Mouse (Mus musculus) adrenal gland, postnatal 25 days (tissue): Measurements from ENCODE around the gene Gm8693. TPM values are rescaled to one million over a fixed set of nuclear protein-coding genes. Genes with fewer than 3 reads are reported as not detected.
"Not testable (repeated sequence)": the region's sequence is repeated elsewhere in the genome, so short reads cannot be mapped to it uniquely, and the experiment has no call there.

Source experiments
- DNase-seq: peaks from one replicate; pipeline ENCODE4 v3.0.0; 2021; ENCODE audit warnings: mixed read lengths
- long read RNA-seq: library from polyadenylated mRNA; stranded (forward); transcript quantifications from one replicate; pipeline ENCODE4 v2.0.0, GENCODE M21; 2021
- total RNA-seq: library from RNA; stranded (reverse); gene quantifications from 2 replicates; pipeline ENCODE4 v1.2.3, GENCODE M21; 2021

The Gm8693 gene
- not detected in 2 replicates for total RNA-seq
- long read RNA-seq = 0 reads

DNA sequence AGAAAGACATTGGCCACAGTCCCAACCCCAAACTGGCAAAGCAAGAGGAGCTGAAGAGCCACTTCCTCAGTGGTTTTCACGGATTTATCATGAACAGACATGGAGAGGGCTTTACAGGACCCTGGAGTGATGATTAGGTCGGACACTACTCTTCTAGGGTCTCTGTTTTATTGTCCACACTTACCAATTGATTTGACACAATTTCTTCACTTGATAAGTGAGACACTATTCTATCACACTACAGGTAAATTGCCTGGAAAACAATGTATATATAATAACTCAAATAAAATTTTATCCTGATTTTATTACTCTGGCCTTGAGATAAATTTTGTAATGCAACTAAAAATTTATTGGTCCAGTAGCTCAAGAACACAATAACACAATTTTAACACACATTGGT is at the start of gene Gm8693:
TSS of gene Gm8693 (minus strand) at position 101 of the 400 bp plus-strand sequence.
- DNase-seq = not testable (repeated sequence)

DNA sequence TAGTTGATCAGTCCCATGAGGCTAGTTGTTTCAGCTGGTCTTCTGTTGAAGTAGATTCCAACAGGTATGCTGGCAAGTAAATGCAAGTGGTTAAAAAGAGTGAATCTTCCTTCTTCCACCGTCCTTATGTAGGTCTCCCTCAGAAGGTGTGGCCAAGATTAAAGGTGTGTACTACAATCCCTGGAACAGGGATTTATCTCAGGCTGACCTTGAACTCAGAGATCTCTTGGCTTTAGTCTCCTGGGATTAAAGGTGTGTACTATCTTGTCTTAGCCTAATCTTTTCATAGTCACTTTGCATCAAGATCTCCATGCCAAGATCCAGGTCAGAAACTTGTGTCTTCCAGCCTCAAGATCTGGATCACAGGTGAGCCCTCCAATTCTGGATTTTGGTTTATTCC is 27.5 kb upstream of the Gm8693 start, which contains the start of gene Gm4567:
TSS of gene Gm4567 (minus strand) at position 101 of the 400 bp plus-strand sequence.
- not testable (repeated sequence) for DNase-seq

DNA sequence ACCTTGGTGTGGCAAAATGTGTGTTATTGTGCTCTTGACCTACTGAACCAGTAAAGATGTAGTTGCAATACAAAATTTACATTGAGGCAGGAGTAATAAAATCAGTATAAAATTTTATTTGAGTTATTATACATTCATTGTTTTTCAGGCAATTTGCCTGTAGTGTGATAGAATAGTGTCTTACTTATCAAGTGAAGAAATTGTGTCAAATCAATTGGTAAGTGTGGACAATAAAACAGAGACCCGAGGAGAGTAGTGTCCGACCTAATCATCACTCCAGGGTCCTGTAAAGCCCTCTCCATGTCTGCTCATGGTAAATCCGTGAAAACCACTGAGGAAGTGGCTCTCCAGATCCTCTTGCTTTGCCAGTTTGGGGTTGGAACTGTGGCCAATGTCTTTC is 34.4 kb downstream of the Gm8693 start, which contains the start of gene Vmn1r155:
TSS of gene Vmn1r155 (plus strand) at position 301 of the 400 bp plus-strand sequence.
- not testable (repeated sequence) for DNase-seq

Other genes with a start within 250 kb of the Gm8693 start
- not detected in 2 replicates for gene Gm10665, start 228.2 kb downstream of the Gm8693 start, total RNA-seq
- gene Vmn1r151, start 192.6 kb downstream of the Gm8693 start, total RNA-seq = not detected in 2 replicates
- not detected in 2 replicates for gene Vmn1r152, start 169.3 kb downstream of the Gm8693 start, total RNA-seq
- not detected in 2 replicates for gene Gm8677, start 157.4 kb downstream of the Gm8693 start, total RNA-seq
- not detected in 2 replicates for gene Gm4201, start 127.0 kb downstream of the Gm8693 start, total RNA-seq
- not detected in 2 replicates for gene Gm4565, start 104.2 kb downstream of the Gm8693 start, total RNA-seq
- gene Vmn1r155, start 34.3 kb downstream of the Gm8693 start, total RNA-seq = not detected in 2 replicates
- gene Gm4567, start 27.4 kb upstream of the Gm8693 start, total RNA-seq = not detected in 2 replicates
- not detected in 2 replicates for gene Vmn1r157, start 69.4 kb upstream of the Gm8693 start, total RNA-seq
- gene Vmn1r158, start 98.5 kb upstream of the Gm8693 start, total RNA-seq = not detected in 2 replicates
- gene Vmn1r159, start 151.3 kb upstream of the Gm8693 start, total RNA-seq = not detected in 2 replicates
- gene Vmn1r160, start 178.9 kb upstream of the Gm8693 start, total RNA-seq = not detected in 2 replicates